34 mouse cellular contexts compared by ENCODE assay signal in genomic region chr3:108112666-108113065, GRCm38 (mm10). TPM values are rescaled to one million over a fixed set of nuclear protein-coding genes. Genes with fewer than 3 reads are reported as not detected.
DNase-seq lines count a peak whose midpoint lies in the region; ATAC-seq and TF ChIP-seq lines count a peak whose summit lies in the region.
"Had no signal": no experiment of that assay in that cellular context is flagged by ENCODE, and none has a peak within 500 bp of the region (broad histone marks: within the 10 kb centered on the region; RNA-seq: fewer than 3 reads in every experiment).

No protein-coding gene starts in this region.

- TF ChIP-seq CTCF in intestine, postnatal 0 days (IDR thresholded peaks at IDR 0.05; ENCODE audit: low read depth): no peak

- WGBS in forebrain, embryonic 14.5 days: 83% methylated on average over 4 of the region's 4 CpGs
- WGBS in forebrain, embryonic 11.5 days: 91% methylated on average over 4 of the region's 4 CpGs
- WGBS in intestine, postnatal 0 days: 56% methylated on average over 4 of the region's 4 CpGs

- no peak overlapping the region for H3K4me3 ChIP-seq in forebrain, embryonic 14.5 days (ENCODE audit: low read depth, low read length)
- no peak overlapping the region for H3K4me3 ChIP-seq in forebrain, embryonic 11.5 days (ENCODE audit: low read depth, low read length)
- no peak overlapping the region for H3K4me3 ChIP-seq in intestine, postnatal 0 days (ENCODE audit: low read depth, low read length)
- H3K4me3 ChIP-seq: embryonic facial prominence, embryonic 10.5 days; embryonic facial prominence, embryonic 15.5 days; forebrain, embryonic 15.5 days; heart, embryonic 13.5 days; hindbrain, embryonic 10.5 days; liver, embryonic 15.5 days had no signal

- no peaks in the 10 kb centered on the region for H3K27me3 ChIP-seq in forebrain, embryonic 14.5 days (replicated peaks; ENCODE audit: control insufficient read depth, insufficient read depth, low read length)
- H3K27me3 ChIP-seq in forebrain, embryonic 11.5 days (ENCODE audit: control insufficient read depth, insufficient read depth, low read length): no peaks in the 10 kb centered on the region
- H3K27me3 ChIP-seq in intestine, postnatal 0 days (replicated peaks; ENCODE audit: control insufficient read depth, insufficient read depth, low read length): no peaks in the 10 kb centered on the region
- H3K27me3 ChIP-seq: embryonic facial prominence, embryonic 15.5 days; forebrain, embryonic 15.5 days; heart, embryonic 13.5 days; liver, embryonic 15.5 days had no signal

- H3K4me1 ChIP-seq in forebrain, embryonic 14.5 days (ENCODE audit: control insufficient read depth, insufficient read depth, low read length): no peaks in the 10 kb centered on the region
- H3K4me1 ChIP-seq in forebrain, embryonic 11.5 days (replicated peaks; ENCODE audit: control insufficient read depth, insufficient read depth, low read length): no peaks in the 10 kb centered on the region
- no peaks in the 10 kb centered on the region; the same call in 1 of the 2 replicates for H3K4me1 ChIP-seq in intestine, postnatal 0 days (replicated peaks; ENCODE audit: control insufficient read depth, insufficient read depth, low read length)
- H3K4me1 ChIP-seq: embryonic facial prominence, embryonic 10.5 days; embryonic facial prominence, embryonic 15.5 days; heart, embryonic 13.5 days; hindbrain, embryonic 10.5 days had no signal

- no peak overlapping the region for H3K4me2 ChIP-seq in forebrain, embryonic 14.5 days (ENCODE audit: low read length)
- no peak overlapping the region for H3K4me2 ChIP-seq in forebrain, embryonic 11.5 days (ENCODE audit: low read depth, low read length, severe bottlenecking)
- no peak overlapping the region for H3K4me2 ChIP-seq in intestine, postnatal 0 days (replicated peaks; ENCODE audit: low read depth)
- H3K4me2 ChIP-seq: embryonic facial prominence, embryonic 15.5 days; forebrain, embryonic 15.5 days; heart, embryonic 13.5 days; liver, embryonic 15.5 days had no signal

- peaks cover 79% of the 10 kb centered on the region for H3K36me3 ChIP-seq in forebrain, embryonic 14.5 days (ENCODE audit: control insufficient read depth, insufficient read depth, low read length)
- peaks cover 5% of the 10 kb centered on the region; the same call in 1 of the 2 replicates for H3K36me3 ChIP-seq in forebrain, embryonic 11.5 days (ENCODE audit: control insufficient read depth, insufficient read depth, low read length)
- peaks cover 58% of the 10 kb centered on the region for H3K36me3 ChIP-seq in intestine, postnatal 0 days (ENCODE audit: control insufficient read depth, insufficient read depth)

- H3K9me3 ChIP-seq in forebrain, embryonic 14.5 days (replicated peaks; ENCODE audit: control insufficient read depth, low read length): no peaks in the 10 kb centered on the region
- H3K9me3 ChIP-seq in forebrain, embryonic 11.5 days (ENCODE audit: control insufficient read depth, low read length): no peaks in the 10 kb centered on the region
- no peaks in the 10 kb centered on the region for H3K9me3 ChIP-seq in intestine, postnatal 0 days (ENCODE audit: control insufficient read depth)
- H3K9me3 ChIP-seq: embryonic facial prominence, embryonic 10.5 days; embryonic facial prominence, embryonic 15.5 days; forebrain, embryonic 15.5 days; G1E; heart, embryonic 13.5 days; hindbrain, embryonic 10.5 days; liver, embryonic 15.5 days had no signal

- no peak for ATAC-seq in forebrain, embryonic 14.5 days
- no peak for ATAC-seq in forebrain, embryonic 11.5 days (replicated peaks; ENCODE audit: low FRiP score)
- peak; percentile 80 for ATAC-seq in intestine, postnatal 0 days
- ATAC-seq in activated CD4-positive, CD25-positive, alpha-beta regulatory T cell, adult 4 months: no peak
- ATAC-seq: forebrain, embryonic 15.5 days; hindbrain, embryonic 16.5 days had no signal

- H3K9ac ChIP-seq in forebrain, embryonic 14.5 days (ENCODE audit: low read length): no peak overlapping the region
- no peak overlapping the region for H3K9ac ChIP-seq in forebrain, embryonic 11.5 days (ENCODE audit: low read length)
- H3K9ac ChIP-seq in intestine, postnatal 0 days (ENCODE audit: low read depth, low read length): no peak overlapping the region
- H3K9ac ChIP-seq: embryonic facial prominence, embryonic 15.5 days; forebrain, embryonic 15.5 days; heart, embryonic 13.5 days; liver, embryonic 15.5 days had no signal

- no peak overlapping the region for H3K27ac ChIP-seq in forebrain, embryonic 14.5 days (ENCODE audit: low read depth, low read length)
- no peak overlapping the region for H3K27ac ChIP-seq in forebrain, embryonic 11.5 days (ENCODE audit: low read depth, low read length)
- H3K27ac ChIP-seq in intestine, postnatal 0 days (ENCODE audit: low read depth, low read length): peak overlapping the region; percentile 60
- H3K27ac ChIP-seq: embryonic facial prominence, embryonic 10.5 days; embryonic facial prominence, embryonic 15.5 days; forebrain, embryonic 15.5 days; heart, embryonic 13.5 days; hindbrain, embryonic 10.5 days; liver, embryonic 15.5 days; stomach, postnatal 0 days had no signal

- DNase-seq in forebrain, embryonic 14.5 days (ENCODE audit: low spot score): peak; percentile 9
- DNase-seq in forebrain, embryonic 11.5 days (ENCODE audit: low spot score): no peak
- peak; percentile 22 for DNase-seq in thymus, postnatal 0 days (ENCODE audit: low spot score)
- no peak for DNase-seq in thymus, adult 18-20 months
- DNase-seq in adrenal gland, postnatal 36 days: no peak
- DNase-seq in cerebellum, postnatal 10 days: no peak
- DNase-seq: adrenal gland, adult 2 months; cerebellum, adult 11-12 months; cerebellum, adult 9-11 months; heart, postnatal 10 days; kidney, adult 9 months; kidney, postnatal 10 days; layer of hippocampus, postnatal 36 days; left cerebral cortex, postnatal 4 days; lung, postnatal 4 days; midbrain, embryonic 14.5 days; right cerebral cortex, adult 18-20 months; thymus, adult 2 months; thymus, postnatal 4 days had no signal

RNA-seq across cellular contexts. Expression of gene Gnat2, which starts 20.1 kb away (rescaled TPM):
- polyA plus RNA-seq in forebrain, embryonic 14.5 days (2014; fragmentation: Nextera tagmentation; extraction: Ambion mirVana): 0.28 and 0.36 TPM in 2 replicates
- polyA plus RNA-seq in forebrain, embryonic 11.5 days (2014; fragmentation: Nextera tagmentation; extraction: Ambion mirVana): 0.33 and 0.99 TPM in 2 replicates
- polyA plus RNA-seq in thymus, postnatal 0 days (2015; fragmentation: Nextera tagmentation; extraction: Ambion mirVana): 0.59 and 0.68 TPM in 2 replicates
- 0.43 and 0.80 TPM in 2 replicates for polyA plus RNA-seq in intestine, postnatal 0 days (2015; fragmentation: Nextera tagmentation; extraction: Ambion mirVana)
- total RNA-seq in adrenal gland, postnatal 36 days (2021): 10 to 100 TPM; 11.5 to 14.7 TPM
- not detected for polyA plus RNA-seq in activated CD4-positive, CD25-positive, alpha-beta regulatory T cell, adult 4 months (2017; shearing (Covaris generic))
- total RNA-seq: layer of hippocampus, postnatal 36 days; neutrophil, adult 5-6 weeks had no signal

RNA-seq across cellular contexts. Expression of gene Ampd2, which starts 26.2 kb away (rescaled TPM):
- polyA plus RNA-seq in forebrain, embryonic 14.5 days (2014; fragmentation: Nextera tagmentation; extraction: Ambion mirVana): 27.1 and 39.0 TPM in 2 replicates
- polyA plus RNA-seq in forebrain, embryonic 11.5 days (2014; fragmentation: Nextera tagmentation; extraction: Ambion mirVana): 45.1 and 45.7 TPM in 2 replicates
- 29.2 and 31.4 TPM in 2 replicates for polyA plus RNA-seq in thymus, postnatal 0 days (2015; fragmentation: Nextera tagmentation; extraction: Ambion mirVana)
- polyA plus RNA-seq in intestine, postnatal 0 days (2015; fragmentation: Nextera tagmentation; extraction: Ambion mirVana): 17.6 and 18.2 TPM in 2 replicates
- 100 to 1,000 TPM; 133 to 143 TPM for total RNA-seq in adrenal gland, postnatal 36 days (2021)
- polyA plus RNA-seq in activated CD4-positive, CD25-positive, alpha-beta regulatory T cell, adult 4 months (2017; shearing (Covaris generic)): 10 to 100 TPM; 13.6 to 21.6 TPM

RNA-seq across cellular contexts. Expression of gene Gnai3, which starts 33.3 kb away (rescaled TPM):
- polyA plus RNA-seq in forebrain, embryonic 14.5 days (2014; fragmentation: Nextera tagmentation; extraction: Ambion mirVana): 157 and 172 TPM in 2 replicates
- polyA plus RNA-seq in forebrain, embryonic 11.5 days (2014; fragmentation: Nextera tagmentation; extraction: Ambion mirVana): 210 and 213 TPM in 2 replicates
- 164 and 168 TPM in 2 replicates for polyA plus RNA-seq in thymus, postnatal 0 days (2015; fragmentation: Nextera tagmentation; extraction: Ambion mirVana)
- 99.6 and 101 TPM in 2 replicates for polyA plus RNA-seq in intestine, postnatal 0 days (2015; fragmentation: Nextera tagmentation; extraction: Ambion mirVana)
- 100 to 1,000 TPM; 159 to 181 TPM for total RNA-seq in adrenal gland, postnatal 36 days (2021)
- 100 to 1,000 TPM; 109 to 113 TPM for polyA plus RNA-seq in activated CD4-positive, CD25-positive, alpha-beta regulatory T cell, adult 4 months (2017; shearing (Covaris generic))

RNA-seq across cellular contexts. Expression of gene Gpr61, which starts 42.0 kb away (rescaled TPM):
- polyA plus RNA-seq in forebrain, embryonic 14.5 days (2014; fragmentation: Nextera tagmentation; extraction: Ambion mirVana): 1.0 and 1.5 TPM in 2 replicates
- polyA plus RNA-seq in forebrain, embryonic 11.5 days (2014; fragmentation: Nextera tagmentation; extraction: Ambion mirVana): 0.25 and 0.32 TPM in 2 replicates
- polyA plus RNA-seq in thymus, postnatal 0 days (2015; fragmentation: Nextera tagmentation; extraction: Ambion mirVana): 0.05 TPM in 1 of 2 replicates, not detected in the other
- 0.05 and 0.13 TPM in 2 replicates for polyA plus RNA-seq in intestine, postnatal 0 days (2015; fragmentation: Nextera tagmentation; extraction: Ambion mirVana)
- under 1 TPM; 0.13 to 0.16 TPM for total RNA-seq in adrenal gland, postnatal 36 days (2021)
- polyA plus RNA-seq in activated CD4-positive, CD25-positive, alpha-beta regulatory T cell, adult 4 months (2017; shearing (Covaris generic)): not detected
- total RNA-seq: gastrocnemius, adult 8-10 months; heart, adult 8-10 months; heart, postnatal 10 days had no signal
- polyA plus RNA-seq: G1E; heart, embryonic 13.5 days; spleen, adult 2 months; thymus, adult 2 months had no signal

Comparison
In these comparisons a context has a peak if more than half of its experiments do, and no peak if none do; other contexts are left out.
1. DNase-seq: peak in forebrain, embryonic 14.5 days (single experiment) and thymus, postnatal 0 days (single experiment); none in forebrain, embryonic 11.5 days (single experiment), thymus, adult 18-20 months (0 of 2), adrenal gland, postnatal 36 days (0 of 2) and cerebellum, postnatal 10 days (0 of 2).